Mouse (Mus musculus) megakaryocyte progenitor cell, adult 5-6 weeks (primary cell): ENCODE results near the gene Olfr1333. TPM values are rescaled to one million over a fixed set of nuclear protein-coding genes. Genes with fewer than 3 reads are reported as not detected.
"Not testable (repeated sequence)": the region's sequence is repeated elsewhere in the genome, so short reads cannot be mapped to it uniquely, and the experiment has no call there.

Experiments used
- ATAC-seq: replicated peaks from 2 replicates; pipeline ENCODE4 v1.8.0; 2016; ENCODE audit warnings: mild to moderate bottlenecking, moderate TSS enrichment, inconsistent platforms; ENCODE audit not compliant: poor library complexity
- total RNA-seq, 2 experiments: library from RNA; stranded (forward) in 1 of 2; stranded (reverse) in 1 of 2; fragments of 157-497, 149-512 nt in 1 of 2; fragments of 200-1000 nt in 1 of 2; gene quantifications; 2 replicates each; pipeline versions ENCODE4 v1.2.3 to v1.2.4; 2015 to 2017

Gene Olfr1333
- total RNA-seq (2015) (not detected in 2 replicates), total RNA-seq (2017) (not detected in 2 replicates)

DNA sequence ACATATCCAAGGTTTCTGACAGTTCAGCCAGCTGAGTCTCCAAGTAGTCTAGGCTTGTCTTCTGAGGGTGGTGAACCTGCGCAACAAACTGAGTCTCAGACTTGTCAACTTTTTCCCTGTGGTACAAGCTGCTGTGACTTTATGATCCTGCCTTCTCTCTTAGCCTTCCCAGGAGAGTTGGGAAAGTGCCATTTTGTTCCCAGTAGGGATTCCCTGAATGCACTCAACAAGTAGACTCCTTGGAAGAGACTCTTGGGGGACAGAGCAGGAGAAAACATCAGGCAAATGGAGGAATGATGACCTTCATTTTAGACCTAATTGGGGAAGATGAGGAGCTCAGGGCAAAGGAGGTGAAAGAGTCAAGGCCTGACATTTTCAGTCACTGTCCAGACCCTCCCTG is at the start of gene Olfr1333:
Gene Olfr1333 (minus strand): TSS at position 101 of the 400 bp plus-strand sequence.
- ATAC-seq, result no peak

DNA sequence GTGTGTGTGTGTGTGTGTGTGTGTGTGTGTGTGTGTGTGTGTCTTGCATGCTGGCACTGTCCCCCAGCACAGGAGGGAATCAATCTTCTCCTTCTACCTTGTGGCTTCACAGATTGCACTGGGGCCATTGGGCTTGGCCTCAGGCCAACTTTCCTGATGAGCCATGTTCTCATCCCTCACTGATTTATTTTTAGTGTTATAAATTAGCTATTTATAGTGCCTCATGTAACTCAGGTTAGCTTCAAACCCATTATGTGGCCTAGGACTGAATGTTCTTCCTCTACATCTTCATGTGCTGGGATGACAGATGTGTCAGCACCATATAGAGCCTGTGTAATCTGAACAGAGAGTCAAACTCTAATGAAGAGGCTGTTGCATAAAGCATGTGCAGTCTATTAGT is 31.5 kb upstream of the Olfr1333 start:
- ATAC-seq, result no peak

DNA sequence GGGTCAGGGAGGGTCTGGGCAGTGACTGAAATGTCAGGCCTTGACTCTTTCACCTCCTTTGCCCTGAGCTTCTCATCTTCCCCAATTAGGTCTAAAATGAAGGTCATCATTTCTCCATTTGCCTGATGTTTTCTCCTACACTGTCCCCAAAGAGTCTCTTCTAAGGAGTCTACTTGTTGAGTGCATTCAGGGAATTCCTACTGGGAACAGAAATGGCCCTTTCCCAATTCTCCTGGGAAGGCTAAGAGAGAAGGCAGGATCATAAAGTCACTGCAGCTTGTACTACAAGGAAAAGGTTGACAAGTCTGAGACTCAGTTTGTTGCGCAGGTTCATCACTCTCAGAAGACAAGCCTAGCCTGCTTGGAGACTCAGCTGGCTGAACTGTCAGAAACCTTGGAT is 28.3 kb upstream of the Olfr1333 start, which contains the start of gene Olfr1331:
Gene Olfr1331 (plus strand): TSS at position 301 of the 400 bp plus-strand sequence.
- no peak for ATAC-seq

DNA sequence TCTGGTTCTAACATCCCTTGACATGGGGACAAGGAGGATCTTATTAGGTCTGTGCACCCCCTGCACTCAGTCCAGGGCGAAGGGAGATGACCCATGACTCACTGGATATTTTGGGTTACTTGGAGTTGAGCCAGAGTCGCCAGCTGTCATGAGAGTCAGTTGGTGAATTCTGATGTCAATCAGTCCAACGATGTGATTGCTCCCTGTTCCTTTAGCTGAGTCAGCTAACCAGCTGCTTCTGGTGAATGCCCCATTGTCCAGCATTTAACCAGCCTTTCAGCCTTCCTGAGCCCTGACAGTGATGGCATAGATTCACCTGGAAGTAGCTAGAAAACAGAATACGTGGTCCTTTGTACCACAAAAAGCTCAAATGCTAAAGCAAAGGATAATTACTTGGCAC is 26.6 kb upstream of the Olfr1333 start:
- ATAC-seq, result no peak

DNA sequence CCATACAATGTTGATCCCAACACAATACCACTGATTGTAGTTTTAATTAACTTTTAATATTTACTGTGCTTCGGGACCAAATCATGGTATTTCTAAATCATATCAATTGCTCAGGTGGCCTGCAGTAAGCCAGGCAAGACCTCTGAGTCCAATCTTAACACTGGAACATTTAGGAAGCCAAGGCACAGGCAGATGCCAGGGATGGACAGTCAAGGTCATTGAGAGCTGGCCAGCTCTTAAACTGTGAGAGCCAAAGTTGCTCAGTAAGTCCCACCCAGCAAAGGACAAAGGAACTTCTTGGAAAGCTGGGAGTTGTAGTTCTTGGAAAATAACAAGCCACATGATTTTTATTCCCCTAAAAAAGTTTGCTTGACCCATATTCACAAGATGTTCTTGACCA is 25.7 kb upstream of the Olfr1333 start:
- no peak for ATAC-seq

DNA sequence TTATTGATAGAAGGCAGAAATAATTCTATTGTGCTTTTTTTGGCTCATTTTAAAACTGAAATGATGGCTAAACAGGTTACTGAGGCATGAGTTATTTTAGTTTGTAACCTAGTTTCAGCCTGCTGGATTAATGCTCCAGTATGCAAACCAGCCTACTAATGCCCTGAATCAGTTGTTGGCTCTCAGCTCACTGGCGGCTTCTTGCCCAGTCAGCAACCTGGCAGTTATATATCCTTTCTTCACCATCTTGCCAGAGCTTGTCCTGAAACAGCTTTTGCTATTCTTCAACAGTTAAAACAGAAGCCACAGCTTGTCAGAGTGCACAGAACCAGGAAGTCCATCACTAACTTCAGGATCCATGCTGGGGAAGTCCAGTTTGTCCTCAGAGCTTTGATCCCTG is 17.2 kb downstream of the Olfr1333 start:
- ATAC-seq, result no peak

DNA sequence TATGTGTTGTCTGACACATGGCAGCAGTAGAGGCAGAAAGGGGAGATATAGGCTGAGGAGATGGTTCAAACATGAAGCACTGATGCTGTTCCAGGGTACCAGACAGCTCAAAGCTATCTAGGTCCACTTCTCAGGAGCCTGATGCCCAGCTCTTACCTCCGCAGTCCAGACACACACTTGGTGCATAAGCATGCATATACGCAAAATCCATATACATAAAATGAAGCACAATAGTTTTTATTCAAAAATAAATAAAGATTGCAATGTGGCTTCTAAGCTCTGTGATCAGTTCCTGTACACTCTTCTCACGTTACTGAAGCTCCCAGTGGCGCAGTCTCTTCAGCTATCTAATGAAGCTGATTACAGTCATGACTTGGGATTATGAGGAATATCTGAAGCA is 26.2 kb downstream of the Olfr1333 start, which contains the start of gene Olfr1335:
Gene Olfr1335 (minus strand): TSS at position 101 of the 400 bp plus-strand sequence.
- ATAC-seq, result no peak

DNA sequence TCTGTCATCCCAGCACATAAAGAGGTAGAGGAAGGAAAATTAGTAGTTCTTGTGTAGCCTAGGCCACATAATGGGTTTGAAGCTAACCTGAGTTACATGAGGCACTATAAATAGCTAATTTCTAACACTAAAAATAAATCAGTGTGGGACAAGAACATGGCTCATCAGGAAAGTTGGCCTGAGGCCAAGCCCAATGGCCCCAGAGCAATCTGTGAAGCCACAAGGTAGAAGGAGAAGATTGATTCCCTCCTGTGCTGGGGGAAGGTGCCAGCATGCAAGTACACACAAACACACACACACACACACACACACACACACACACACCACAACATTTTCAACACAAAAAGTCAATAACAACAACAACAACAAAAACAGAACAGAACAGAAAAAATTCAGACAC is 43.3 kb downstream of the Olfr1333 start:
- ATAC-seq, result not testable (repeated sequence)

DNA sequence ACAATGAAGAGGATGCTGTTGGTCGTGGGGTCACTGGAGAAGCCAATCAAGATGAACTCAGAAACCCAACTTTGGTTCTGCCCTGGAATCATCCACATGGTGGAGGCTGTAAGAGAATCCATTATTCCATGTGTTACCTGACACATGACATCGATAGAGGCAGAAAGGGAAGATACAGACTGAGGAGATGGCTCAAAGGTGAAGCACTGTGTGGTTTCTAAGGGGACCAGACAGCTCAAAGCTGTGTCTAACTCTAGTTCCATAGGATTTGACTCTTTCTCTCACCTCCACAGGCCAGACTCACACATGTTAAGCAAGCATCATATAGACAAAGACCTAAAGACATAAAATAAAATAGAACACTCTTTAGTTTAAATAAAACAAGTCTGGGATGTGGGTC is 53.6 kb downstream of the Olfr1333 start, which contains the start of gene Olfr1337:
Gene Olfr1337 (minus strand): TSS at position 101 of the 400 bp plus-strand sequence.
- ATAC-seq, result no peak

Other genes with a start within 250 kb of the Olfr1333 start
- gene Cfap57, start 215.5 kb downstream of the Olfr1333 start, total RNA-seq (2015), result 1.2 and 1.5 TPM in 2 replicates
- 3.5 and 4.3 TPM in 2 replicates for gene Cfap57, start 215.5 kb downstream of the Olfr1333 start, total RNA-seq (2017)
- 144 and 146 TPM in 2 replicates for gene Ebna1bp2, start 215.5 kb downstream of the Olfr1333 start, total RNA-seq (2015)
- 133 and 168 TPM in 2 replicates for gene Ebna1bp2, start 215.5 kb downstream of the Olfr1333 start, total RNA-seq (2017)
- not detected in 2 replicates for gene Olfr62, start 177.3 kb downstream of the Olfr1333 start, total RNA-seq (2015)
- gene Olfr62, start 177.3 kb downstream of the Olfr1333 start, total RNA-seq (2017), result not detected in 2 replicates
- gene Olfr1342, start 143.5 kb downstream of the Olfr1333 start, total RNA-seq (2015), result not detected in 2 replicates
- not detected in 2 replicates for gene Olfr1342, start 143.5 kb downstream of the Olfr1333 start, total RNA-seq (2017)
- not detected in 2 replicates for gene Olfr1341, start 132.8 kb downstream of the Olfr1333 start, total RNA-seq (2015)
- not detected in 2 replicates for gene Olfr1341, start 132.8 kb downstream of the Olfr1333 start, total RNA-seq (2017)
- gene Olfr1340, start 116.1 kb downstream of the Olfr1333 start, total RNA-seq (2015), result not detected in 2 replicates
- not detected in 2 replicates for gene Olfr1340, start 116.1 kb downstream of the Olfr1333 start, total RNA-seq (2017)
- gene Olfr1339, start 104.1 kb downstream of the Olfr1333 start, total RNA-seq (2015), result not detected in 2 replicates
- not detected in 2 replicates for gene Olfr1339, start 104.1 kb downstream of the Olfr1333 start, total RNA-seq (2017)
- gene Olfr1338, start 77.5 kb downstream of the Olfr1333 start, total RNA-seq (2015), result not detected in 2 replicates
- not detected in 2 replicates for gene Olfr1338, start 77.5 kb downstream of the Olfr1333 start, total RNA-seq (2017)
- gene Olfr1337, start 53.7 kb downstream of the Olfr1333 start, total RNA-seq (2015), result not detected in 2 replicates
- gene Olfr1337, start 53.7 kb downstream of the Olfr1333 start, total RNA-seq (2017), result not detected in 2 replicates
- gene Olfr1335, start 26.3 kb downstream of the Olfr1333 start, total RNA-seq (2015), result not detected in 2 replicates
- not detected in 2 replicates for gene Olfr1335, start 26.3 kb downstream of the Olfr1333 start, total RNA-seq (2017)
- not detected in 2 replicates for gene Olfr1331, start 28.4 kb upstream of the Olfr1333 start, total RNA-seq (2015)
- not detected in 2 replicates for gene Olfr1331, start 28.4 kb upstream of the Olfr1333 start, total RNA-seq (2017)
- gene Olfr1330, start 52.3 kb upstream of the Olfr1333 start, total RNA-seq (2015), result not detected in 2 replicates
- gene Olfr1330, start 52.3 kb upstream of the Olfr1333 start, total RNA-seq (2017), result not detected in 2 replicates
- not detected in 2 replicates for gene Olfr1329, start 81.2 kb upstream of the Olfr1333 start, total RNA-seq (2015)
- gene Olfr1329, start 81.2 kb upstream of the Olfr1333 start, total RNA-seq (2017), result not detected in 2 replicates
- gene Olfr1328, start 102.3 kb upstream of the Olfr1333 start, total RNA-seq (2015), result 0.02 TPM in 1 of 2 replicates, not detected in the other
- gene Olfr1328, start 102.3 kb upstream of the Olfr1333 start, total RNA-seq (2017), result not detected in 2 replicates
- gene Lao1, start 125.3 kb upstream of the Olfr1333 start, total RNA-seq (2015), result not detected in 2 replicates
- gene Lao1, start 125.3 kb upstream of the Olfr1333 start, total RNA-seq (2017), result not detected in 2 replicates